Mouse (Mus musculus) CH12.LX (cell line): ENCODE results near the gene Zdhhc12. TPM values are rescaled to one million over a fixed set of nuclear protein-coding genes. Genes with fewer than 3 reads are reported as not detected.

Experiments used
- DNase-seq: peaks from one replicate; pipeline ENCODE4 v3.0.0-alpha.2; 2013; ENCODE audit errors: extremely low read depth
- H3K27ac ChIP-seq: 2 replicates; pipeline ENCODE4 v1.5.1; 2012; ENCODE audit warnings: low read depth, mild to moderate bottlenecking, control low read depth, moderate library complexity; ENCODE audit not compliant: insufficient read depth
- H3K27me3 ChIP-seq: replicated peaks from 2 replicates; pipeline ENCODE3; 2012; ENCODE audit warnings: inconsistent platforms
- H3K36me3 ChIP-seq, 2 experiments: replicated peaks in 1 of 2; 2 replicates each; pipeline versions ENCODE3 to v1.6.1; 2012; ENCODE audit warnings: inconsistent platforms in 1 of 2, low read length in 1 of 2, mild to moderate bottlenecking in 1 of 2, mixed read lengths in 1 of 2, moderate library complexity in 1 of 2; ENCODE audit not compliant: control insufficient read depth in 1 of 2, insufficient read depth in 1 of 2
- H3K4me1 ChIP-seq, 2 experiments: 2 replicates each; pipeline ENCODE4 v1.6.1; 2012; ENCODE audit warnings: inconsistent platforms in 1 of 2, moderate library complexity in 1 of 2; ENCODE audit not compliant: insufficient read depth in 2 of 2, control insufficient read depth in 1 of 2
- H3K4me2 ChIP-seq: 2 replicates; pipeline ENCODE4 v1.6.1; 2012; ENCODE audit warnings: low read depth, mild to moderate bottlenecking, control low read depth; ENCODE audit not compliant: poor library complexity, insufficient read depth, severe bottlenecking
- H3K4me3 ChIP-seq, 3 experiments: fragments of 150-350 bp in 1 of 3; sonication (generic) in 1 of 3; replicated peaks in 1 of 3; 2 replicates each; pipeline versions ENCODE3 to v1.5.1; 2011 to 2012; ENCODE audit warnings: low read depth in 2 of 3, low read length in 2 of 3, mild to moderate bottlenecking in 2 of 3, moderate library complexity in 2 of 3, control low read depth in 1 of 3, improper control_type of control experiment in 1 of 3, inconsistent platforms in 1 of 3, mixed read lengths in 1 of 3; ENCODE audit not compliant: poor library complexity in 1 of 3
- H3K79me2 ChIP-seq: replicated peaks from 2 replicates; pipeline ENCODE4 v1.6.1; 2012; ENCODE audit warnings: mild to moderate bottlenecking, moderate library complexity; ENCODE audit not compliant: control insufficient read depth, poor library complexity, insufficient read depth, severe bottlenecking; ENCODE audit errors: extremely low read depth
- H3K9ac ChIP-seq: 2 replicates; pipeline ENCODE4 v1.6.1; 2012; ENCODE audit warnings: low read depth, mild to moderate bottlenecking, control low read depth, moderate library complexity; ENCODE audit not compliant: insufficient read depth
- H3K9me3 ChIP-seq: replicated peaks from 2 replicates; pipeline ENCODE3; 2012; ENCODE audit warnings: low read length, inconsistent platforms, mixed read lengths
- BHLHE40 ChIP-seq: IDR thresholded peaks from 2 replicates; pipeline ENCODE4 v1.6.1; 2011; ENCODE audit warnings: mild to moderate bottlenecking, low read depth, low read length, improper control_type of control experiment
- CHD1 ChIP-seq: IDR thresholded peaks from 2 replicates; pipeline ENCODE4 v1.6.1; 2012; ENCODE audit warnings: low read depth, low read length, improper control_type of control experiment, inconsistent platforms
- CTCF ChIP-seq, 2 experiments: IDR thresholded peaks in 1 of 2; conservative IDR thresholded peaks in 1 of 2; 2 replicates each; pipeline ENCODE4 v1.5.1; 2011 to 2012; ENCODE audit warnings: low read depth in 2 of 2, low read length in 2 of 2, improper control_type of control experiment in 1 of 2, inconsistent platforms in 1 of 2, mild to moderate bottlenecking in 1 of 2, moderate library complexity in 1 of 2
- E2F4 ChIP-seq: IDR thresholded peaks from 2 replicates; pipeline ENCODE4 v1.6.1; 2011; ENCODE audit warnings: low read depth, low read length, improper control_type of control experiment; ENCODE audit not compliant: insufficient replicate concordance
- ELF1 ChIP-seq: IDR thresholded peaks from 2 replicates; pipeline ENCODE4 v1.6.1; 2014; ENCODE audit warnings: low read depth, mild to moderate bottlenecking, inconsistent platforms, low read length, improper control_type of control experiment
- EP300 ChIP-seq: IDR thresholded peaks from 2 replicates; pipeline ENCODE4 v1.6.1; 2011; ENCODE audit warnings: low read length, improper control_type of control experiment
- GABPA ChIP-seq: IDR thresholded peaks from 2 replicates; pipeline ENCODE4 v1.6.1; 2012; ENCODE audit warnings: low read depth, low read length, improper control_type of control experiment, inconsistent platforms; ENCODE audit not compliant: insufficient replicate concordance
- IRF4 ChIP-seq: IDR thresholded peaks from 2 replicates; pipeline ENCODE4 v1.6.1; 2014; ENCODE audit warnings: low read depth, mild to moderate bottlenecking, inconsistent platforms, low read length, improper control_type of control experiment
- JUN ChIP-seq: IDR thresholded peaks from 2 replicates; pipeline ENCODE4 v1.6.1; 2011; ENCODE audit warnings: low read depth, mild to moderate bottlenecking, low read length, improper control_type of control experiment, moderate library complexity; ENCODE audit not compliant: insufficient read depth
- JUND ChIP-seq: conservative IDR thresholded peaks from 2 replicates; pipeline ENCODE4 v1.6.1; 2011; ENCODE audit warnings: low read depth, low read length, improper control_type of control experiment
- KAT2A ChIP-seq: IDR thresholded peaks from 2 replicates; pipeline ENCODE4 v1.6.1; 2012; ENCODE audit warnings: low read length, improper control_type of control experiment, inconsistent platforms; ENCODE audit not compliant: insufficient replicate concordance
- MAFK ChIP-seq: IDR thresholded peaks from 2 replicates; pipeline ENCODE4 v1.6.1; 2011; ENCODE audit warnings: low read length, improper control_type of control experiment; ENCODE audit not compliant: insufficient replicate concordance
- MAX ChIP-seq: IDR thresholded peaks from 2 replicates; pipeline ENCODE4 v1.6.1; 2011; ENCODE audit warnings: low read length, improper control_type of control experiment
- MAZ ChIP-seq: IDR thresholded peaks from 2 replicates; pipeline ENCODE4 v1.6.1; 2012; ENCODE audit warnings: low read depth, mild to moderate bottlenecking, inconsistent platforms, low read length, improper control_type of control experiment, moderate library complexity
- MEF2A ChIP-seq: IDR thresholded peaks from 2 replicates; pipeline ENCODE4 v1.6.1; 2014; ENCODE audit warnings: low read depth, mild to moderate bottlenecking, inconsistent platforms, low read length, improper control_type of control experiment, borderline replicate concordance
- MXI1 ChIP-seq: IDR thresholded peaks from 2 replicates; pipeline ENCODE4 v1.6.1; 2011; ENCODE audit warnings: mild to moderate bottlenecking, low read depth, low read length, improper control_type of control experiment
- MYC ChIP-seq: IDR thresholded peaks from 2 replicates; pipeline ENCODE4 v1.6.1; 2011; ENCODE audit warnings: low read depth, mild to moderate bottlenecking, improper control_type of control experiment, low read length
- NELFE ChIP-seq: IDR thresholded peaks from 2 replicates; pipeline ENCODE4 v1.6.1; 2011; ENCODE audit warnings: low read depth, low read length, improper control_type of control experiment
- POLR2A ChIP-seq: IDR thresholded peaks from 2 replicates; pipeline ENCODE4 v1.6.1; 2011; ENCODE audit warnings: low read depth, mild to moderate bottlenecking, improper control_type of control experiment, low read length
- POLR2AphosphoS2 ChIP-seq: IDR thresholded peaks from 2 replicates; pipeline ENCODE4 v1.6.1; 2011; ENCODE audit warnings: low read depth, low read length, improper control_type of control experiment
- RAD21 ChIP-seq: IDR thresholded peaks from 2 replicates; pipeline ENCODE4 v1.6.1; 2011; ENCODE audit warnings: low read depth, mild to moderate bottlenecking, low read length, improper control_type of control experiment, moderate library complexity
- RCOR1 ChIP-seq: conservative IDR thresholded peaks from 2 replicates; pipeline ENCODE4 v1.6.1; 2012; ENCODE audit warnings: low read depth, mild to moderate bottlenecking, inconsistent platforms, low read length, improper control_type of control experiment
- SIN3A ChIP-seq: IDR thresholded peaks from 2 replicates; pipeline ENCODE4 v1.6.1; 2012; ENCODE audit warnings: low read length, improper control_type of control experiment, inconsistent platforms
- SMC3 ChIP-seq: IDR thresholded peaks from 2 replicates; pipeline ENCODE4 v1.6.1; 2011; ENCODE audit warnings: low read depth, low read length, improper control_type of control experiment
- TCF12 ChIP-seq: IDR thresholded peaks from 2 replicates; pipeline ENCODE4 v1.6.1; 2014; ENCODE audit warnings: low read depth, mild to moderate bottlenecking, inconsistent platforms, low read length, improper control_type of control experiment
- UBTF ChIP-seq: IDR thresholded peaks from 2 replicates; pipeline ENCODE4 v1.6.1; 2012; ENCODE audit warnings: low read depth, mild to moderate bottlenecking, inconsistent platforms, low read length, improper control_type of control experiment, moderate library complexity
- USF1 ChIP-seq: IDR thresholded peaks from 2 replicates; pipeline ENCODE4 v1.6.1; 2014; ENCODE audit warnings: low read depth, mild to moderate bottlenecking, inconsistent platforms, low read length, improper control_type of control experiment
- USF2 ChIP-seq: conservative IDR thresholded peaks from 2 replicates; pipeline ENCODE4 v1.6.1; 2011; ENCODE audit warnings: low read depth, low read length, improper control_type of control experiment
- ZC3H11A ChIP-seq: IDR thresholded peaks from 2 replicates; pipeline ENCODE4 v1.6.1; 2012; ENCODE audit warnings: low read depth, mild to moderate bottlenecking, inconsistent platforms, low read length, improper control_type of control experiment
- ZMIZ1 ChIP-seq: IDR thresholded peaks from 2 replicates; pipeline ENCODE4 v1.6.1; 2012; ENCODE audit warnings: low read depth, mild to moderate bottlenecking, inconsistent platforms, low read length, improper control_type of control experiment
- dilution Hi-C: fragments of 300-500 bp; cut with MboI; formaldehyde crosslinking; loops from 2 replicates; pipeline ENCODE4 v1.14.3; 2020; ENCODE audit warnings: low sequenced_read_pairs; ENCODE audit not compliant: extremely low pct_unique_long_range_greater_than_20kb, extremely low pct_ligation_motif_present
- in situ Hi-C: fragments of 300-500 bp; cut with MboI; formaldehyde crosslinking; loops from 3 replicates; pipeline ENCODE4 v1.14.3; 2019; ENCODE audit warnings: low sequenced_read_pairs, low pct_ligation_motif_present, low pct_unique_long_range_greater_than_20kb, mixed read lengths
- polyA plus RNA-seq: library from polyadenylated mRNA; unstranded; fragments of >175 nt; gene quantifications from 2 replicates; pipeline ENCODE4 v1.2.1, GENCODE M21; 2012; ENCODE audit warnings: low read depth; ENCODE audit not compliant: insufficient read length
- total RNA-seq, 2 experiments: library from RNA; depleted of rRNA; stranded (reverse); fragments of 300-350 nt in 1 of 2; fragments of >200 nt in 1 of 2; gene quantifications; 2 replicates each; pipeline ENCODE4 v1.2.3; 2012 to 2014

Gene Zdhhc12
- total and polyA plus RNA-seq, 3 experiments, result 15.6 to 42.8 (median 36.5) TPM

DNA sequence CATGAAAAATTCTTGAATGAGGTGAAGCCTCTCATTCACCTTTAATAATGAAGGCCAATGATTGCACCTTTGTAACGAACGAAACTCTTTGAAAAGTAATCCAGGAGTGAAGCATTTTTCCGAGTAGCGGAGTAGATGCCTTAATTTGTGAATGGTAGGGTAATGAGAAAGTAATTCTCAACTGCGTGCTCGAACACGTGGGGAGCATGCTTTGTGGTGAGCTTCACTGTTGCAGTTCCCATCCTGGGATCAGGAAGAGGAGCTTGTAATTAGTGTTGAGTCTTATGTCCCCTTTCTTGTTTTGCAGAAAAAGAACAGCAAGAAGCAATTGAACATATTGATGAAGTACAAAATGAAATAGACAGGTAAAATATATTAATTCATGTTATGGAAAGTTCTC, 25.5 kb downstream of the Zdhhc12 start:
- no peaks in the 10 kb centered on the region for H3K9me3 ChIP-seq
- peak overlapping the region; percentile 91 to 99 (median 98) for H3K4me3 ChIP-seq
- peaks cover 31 to 40% of the 10 kb centered on the region in 2 experiments for H3K36me3 ChIP-seq
- no peaks in the 10 kb centered on the region for H3K27me3 ChIP-seq
- no peak overlapping the region for H3K27ac ChIP-seq
- peak overlapping the region; percentile 90 for H3K9ac ChIP-seq
- H3K4me2 ChIP-seq, result peak overlapping the region; percentile 97
- H3K4me1 ChIP-seq, result peaks cover 6 to 13% of the 10 kb centered on the region in 2 experiments; a peak in 3 of 4 replicates
- TF ChIP-seq CTCF (conservative IDR thresholded peaks at IDR 0.05 in 1 of 2, IDR thresholded peaks at IDR 0.05 in 1 of 2; ENCODE audit: low read depth in 2 of 2, low read length in 2 of 2) (no peak), USF1 (no peak), NELFE (no peak), KAT2A (no peak), MEF2A (no peak), SIN3A (peak; percentile 34; the same call in 1 of the 2 replicates), ZC3H11A (no peak), RCOR1 (no peak), POLR2AphosphoS2 (no peak; the same call in 1 of the 2 replicates), UBTF (no peak), ZMIZ1 (no peak), MAZ (no peak), POLR2A (no peak), EP300 (no peak), JUN (no peak), USF2 (no peak), RAD21 (no peak), JUND (no peak), ELF1 (no peak), MAFK (no peak), GABPA (no peak), SMC3 (no peak), CHD1 (no peak; the same call in none of the 2 replicates), MYC (peak; percentile 99), MAX (peak; percentile 96), BHLHE40 (peak; percentile 69; the same call in 1 of the 2 replicates), TCF12 (no peak), IRF4 (no peak), E2F4 (no peak), MXI1 (peak; percentile 92)
- H3K79me2 ChIP-seq, result peaks cover 71% of the 10 kb centered on the region
- in situ Hi-C loops, result no loop called here
- dilution Hi-C loops, result no loop called here
- DNase-seq, result peak; percentile 40
